Mouse (Mus musculus) megakaryocyte-erythroid progenitor cell, adult 5-6 weeks (primary cell): ENCODE results near the gene Ccl7. TPM values are rescaled to one million over a fixed set of nuclear protein-coding genes. Genes with fewer than 3 reads are reported as not detected.

Source experiments
- ATAC-seq: replicated peaks from 2 replicates; pipeline ENCODE4 v1.8.0; 2016; ENCODE audit warnings: mild to moderate bottlenecking, inconsistent platforms; ENCODE audit not compliant: severe bottlenecking, poor library complexity, low FRiP score, low TSS enrichment
- total RNA-seq, 2 experiments: library from RNA; stranded (forward) in 1 of 2; stranded (reverse) in 1 of 2; fragments of 200-1000, 215-1000 nt in 1 of 2; fragments of >200 nt in 1 of 2; fragmentation: Nextera tagmentation in 1 of 2; gene quantifications; 2 replicates each; pipeline ENCODE4 v1.2.3; 2014 to 2017

Gene Ccl7
- total RNA-seq (2014; fragmentation: Nextera tagmentation) (not detected in 2 replicates), total RNA-seq (2017) (not detected in 2 replicates)

DNA sequence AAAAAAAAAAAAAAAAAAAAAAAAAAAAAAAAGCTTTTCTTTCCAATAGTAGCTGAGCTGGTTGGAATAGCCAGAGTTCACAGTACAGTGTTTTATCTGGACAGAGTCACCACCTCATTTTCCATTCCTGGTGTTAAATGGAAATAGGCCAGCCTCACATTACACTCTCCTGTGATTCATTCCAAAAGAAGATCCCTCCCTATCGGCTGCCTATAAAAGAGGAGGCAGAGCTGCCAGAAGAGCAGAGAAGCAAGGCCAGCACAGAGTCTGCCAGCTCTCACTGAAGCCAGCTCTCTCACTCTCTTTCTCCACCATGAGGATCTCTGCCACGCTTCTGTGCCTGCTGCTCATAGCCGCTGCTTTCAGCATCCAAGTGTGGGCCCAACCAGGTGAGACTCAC lies at the start of gene Ccl7:
TSS of gene Ccl7 (plus strand) at position 242 of the 400 bp plus-strand sequence.
- no peak for ATAC-seq

DNA sequence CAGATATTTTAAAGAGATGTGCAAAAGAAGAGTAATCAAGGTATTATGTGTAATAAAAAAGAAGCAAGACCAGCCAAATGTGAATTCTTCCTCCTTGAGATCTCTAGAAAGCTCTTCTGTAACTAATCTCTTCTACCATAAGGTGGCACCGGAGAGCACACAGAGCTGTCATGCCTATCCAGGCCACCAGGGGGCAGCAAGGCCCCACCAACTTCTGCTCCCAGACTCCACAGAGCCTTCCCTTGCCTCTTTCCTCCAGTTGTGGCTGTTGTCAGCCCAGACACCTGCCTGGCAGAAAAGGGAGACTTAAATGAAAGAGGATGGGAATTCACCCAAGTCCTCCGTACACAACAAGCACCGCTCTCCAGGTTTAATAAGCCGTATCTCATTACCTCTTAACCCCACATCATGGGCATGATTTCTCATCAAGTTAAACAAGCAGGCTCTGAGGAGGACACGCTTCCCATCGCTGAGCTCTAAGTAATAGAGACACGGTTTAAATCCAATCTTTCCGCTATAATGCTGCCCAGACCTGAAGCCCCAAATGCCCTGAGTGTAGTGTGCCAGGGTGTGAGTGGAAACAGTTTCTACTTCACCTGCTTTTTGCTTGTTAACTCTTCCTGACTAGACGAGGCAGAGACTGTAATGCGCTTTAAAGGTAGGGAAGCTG lies 49.2 kb upstream of the Ccl7 start:
- ATAC-seq, result peak; percentile 77

DNA sequence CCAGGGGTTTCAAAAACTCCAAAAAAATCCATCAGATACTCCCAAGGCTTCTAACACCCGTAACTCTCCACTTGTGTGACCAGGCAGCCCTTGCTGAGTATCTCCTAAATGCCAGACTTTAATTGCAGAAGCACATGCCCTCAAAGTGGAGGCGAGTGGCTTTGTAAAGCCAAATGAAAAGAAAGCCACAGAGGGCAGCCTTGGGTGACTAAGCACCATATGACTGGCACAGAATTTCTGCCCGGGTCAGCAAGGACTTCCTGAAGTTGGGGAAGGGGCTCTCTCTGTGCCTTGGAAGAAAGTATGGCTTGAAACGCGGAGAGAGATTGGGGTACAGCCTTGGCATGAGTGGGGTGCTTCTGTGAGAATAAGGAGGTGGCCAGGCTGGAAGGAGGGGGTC lies 48.4 kb upstream of the Ccl7 start:
- no peak for ATAC-seq

DNA sequence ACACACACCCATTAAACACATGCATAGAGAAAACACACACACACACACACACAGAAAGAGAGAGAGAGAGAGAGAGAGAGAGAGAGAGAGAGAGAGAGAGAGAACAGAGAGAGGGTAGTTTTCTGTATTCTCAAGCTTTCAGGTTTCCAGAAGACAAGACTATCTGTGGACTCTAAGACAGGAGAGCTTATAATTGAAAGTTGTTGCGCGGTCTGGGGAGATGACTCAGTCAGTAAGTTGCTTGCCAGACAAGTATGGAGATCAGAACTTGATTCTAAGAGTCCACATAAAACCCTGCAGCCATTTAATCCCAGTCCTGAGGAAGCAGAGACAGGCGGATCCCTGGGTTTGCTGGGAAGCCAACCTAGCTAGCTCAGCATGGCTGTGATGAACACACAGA lies 46.9 kb upstream of the Ccl7 start:
- ATAC-seq, result no peak

DNA sequence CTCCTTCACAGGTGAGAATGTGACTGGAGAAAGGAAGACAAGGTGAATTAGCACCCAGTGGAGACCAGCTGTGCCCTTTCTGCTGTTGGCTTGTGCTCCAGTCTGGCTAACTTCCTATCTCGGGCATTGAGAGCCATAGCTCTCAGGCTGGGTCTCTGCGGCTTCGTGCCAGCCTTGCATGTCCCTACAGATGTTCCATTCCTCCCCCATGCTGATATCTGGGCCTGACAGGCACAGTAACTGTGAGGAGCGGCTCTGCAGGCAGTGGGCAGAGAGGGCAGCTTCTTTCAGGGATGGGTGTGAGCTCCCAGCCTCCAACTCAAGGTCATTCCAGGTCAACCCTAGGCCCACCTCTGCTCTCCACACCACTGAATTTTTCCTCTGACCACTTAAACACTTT lies 46.0 kb upstream of the Ccl7 start:
- peak; percentile 83 for ATAC-seq

DNA sequence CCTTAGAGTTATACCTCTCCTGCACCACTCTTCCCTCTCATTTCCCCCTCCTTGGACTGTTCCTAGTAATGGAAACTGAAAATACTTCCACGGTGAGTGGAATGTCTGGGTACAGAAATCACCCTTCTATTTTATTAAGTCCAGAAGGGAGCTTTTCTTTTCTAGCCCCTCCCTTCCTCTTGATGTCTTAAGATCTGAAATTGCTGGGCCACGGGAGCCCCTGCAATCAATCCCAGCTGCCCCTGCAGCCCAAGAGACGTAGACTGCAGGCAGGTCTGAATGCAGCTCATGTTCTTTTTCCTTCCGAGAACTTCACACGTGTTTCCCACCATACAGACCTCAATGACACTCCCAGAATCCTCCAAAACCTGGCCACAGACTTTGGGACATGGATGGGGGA lies 44.9 kb upstream of the Ccl7 start:
- ATAC-seq, result no peak

DNA sequence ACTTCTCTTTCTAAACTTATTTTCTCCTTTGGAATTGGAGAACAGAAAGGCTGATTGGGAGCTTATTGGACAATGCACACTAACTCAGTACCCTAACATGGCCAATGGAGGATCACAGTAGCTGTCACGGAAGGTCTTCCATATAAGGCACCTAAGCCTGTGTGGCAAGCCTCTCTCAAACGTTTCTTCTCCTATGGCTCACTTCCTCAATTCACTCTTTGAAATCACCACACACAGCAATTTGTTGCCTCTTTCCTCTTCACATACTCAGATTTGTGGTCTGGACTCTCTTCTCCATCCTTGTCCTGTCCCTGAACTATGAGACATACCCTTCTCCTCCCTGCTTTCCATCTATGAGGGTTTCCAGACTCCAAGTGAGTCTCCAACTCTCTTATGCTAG lies 40.7 kb upstream of the Ccl7 start:
- no peak for ATAC-seq

DNA sequence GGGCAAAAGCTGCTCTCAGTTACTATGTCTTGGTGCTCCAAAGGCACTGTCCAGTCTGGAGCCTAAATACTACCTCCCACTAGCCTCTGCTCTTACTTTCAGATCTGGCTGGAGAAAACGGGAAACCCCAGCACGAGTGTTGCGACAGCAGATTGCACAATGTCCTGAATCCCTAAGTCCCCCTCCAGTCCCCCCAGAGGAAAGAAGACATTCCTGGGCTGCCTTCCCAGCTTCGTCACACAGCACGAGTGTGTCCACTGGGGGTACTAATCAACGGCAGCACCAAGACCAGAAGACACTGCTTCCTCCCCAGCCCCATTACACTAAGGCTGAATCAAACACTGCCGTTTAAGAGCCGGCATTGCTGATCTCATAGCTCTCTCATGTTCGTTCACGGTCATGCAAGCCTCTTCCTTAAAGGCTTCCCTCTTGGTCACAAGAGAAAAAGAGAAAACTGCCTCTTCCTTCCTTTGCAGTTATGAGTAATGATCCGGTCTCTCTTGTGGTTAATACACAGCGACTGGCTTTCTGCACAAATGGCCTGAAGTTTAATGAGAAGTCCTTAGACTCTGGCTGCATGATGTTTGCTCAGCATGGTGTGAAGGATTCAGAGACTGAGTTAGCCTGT lies 38.6 kb upstream of the Ccl7 start:
- no peak for ATAC-seq

DNA sequence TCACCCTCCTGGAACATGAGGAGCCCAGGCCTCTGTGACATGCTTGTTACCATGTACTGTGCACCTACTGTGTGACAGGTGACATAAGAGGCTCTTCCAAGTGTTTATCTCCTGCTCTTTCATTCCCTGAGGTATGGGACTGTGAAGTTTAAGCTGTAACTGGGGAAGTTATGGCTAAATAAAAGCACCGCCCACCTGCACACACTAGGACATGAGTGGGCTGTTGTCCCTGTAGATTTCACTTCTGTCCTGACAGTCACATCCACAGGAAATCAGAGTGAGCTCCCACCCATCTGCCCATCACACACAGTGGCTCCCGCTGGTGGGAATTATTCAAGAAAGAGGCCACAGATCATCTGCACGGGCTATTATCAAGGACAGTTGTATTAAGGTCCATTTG lies 35.4 kb upstream of the Ccl7 start:
- no peak for ATAC-seq

DNA sequence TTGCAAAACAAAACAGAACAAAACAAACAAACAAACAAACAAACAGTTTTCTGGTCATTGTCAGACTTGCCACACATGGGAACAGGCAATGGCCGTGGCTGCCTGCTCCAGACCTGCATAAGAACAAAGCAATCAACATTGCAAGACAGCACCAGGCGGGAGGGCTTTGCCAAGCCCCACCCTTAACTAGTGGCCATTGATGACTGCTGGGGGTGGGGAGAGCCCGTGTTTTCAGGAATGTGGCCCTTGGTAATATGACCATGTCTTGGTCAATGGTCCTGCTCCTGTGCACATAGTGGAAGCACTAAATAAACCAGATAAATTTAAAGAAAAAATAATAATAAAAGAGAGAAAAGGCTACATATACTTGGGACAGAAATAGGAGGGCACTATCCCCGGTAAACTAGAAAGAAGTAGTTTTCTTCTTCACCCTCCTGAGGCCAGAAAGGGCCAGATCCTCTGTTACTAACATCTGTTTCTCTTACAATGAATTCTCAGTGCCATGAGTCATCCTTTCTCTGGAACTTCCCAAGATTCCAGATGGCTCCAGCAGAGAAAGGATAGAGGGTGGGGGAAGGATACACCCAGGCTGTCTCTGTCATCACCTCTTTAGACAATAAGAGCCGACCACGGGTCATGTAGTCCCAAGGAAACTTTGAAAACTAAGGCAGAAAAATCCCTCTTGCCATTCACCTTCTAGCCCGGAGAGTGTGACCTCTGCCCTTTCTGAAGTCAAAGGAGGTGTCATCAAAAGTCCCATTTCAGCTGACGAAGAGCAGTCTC lies 33.9 kb upstream of the Ccl7 start:
- no peak for ATAC-seq

DNA sequence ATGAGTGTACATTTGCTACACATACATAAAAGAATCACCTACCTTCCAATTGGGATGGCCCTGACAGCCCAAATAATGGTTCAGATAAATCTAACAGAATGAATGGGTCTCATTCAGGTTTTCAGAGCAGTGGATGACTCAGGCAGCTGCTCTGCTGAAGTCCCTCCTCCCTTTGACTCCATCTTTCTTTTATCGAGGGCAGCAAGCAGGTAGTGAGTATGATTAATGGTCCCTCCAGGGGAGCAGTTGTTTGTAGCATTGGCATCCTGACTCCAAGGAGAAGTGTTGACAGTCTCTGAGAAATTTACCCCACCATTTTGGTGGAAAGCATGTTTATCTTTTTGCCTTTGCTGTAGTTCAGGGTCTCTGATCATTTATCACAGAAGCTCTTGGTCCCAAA lies 31.8 kb upstream of the Ccl7 start:
- no peak for ATAC-seq

DNA sequence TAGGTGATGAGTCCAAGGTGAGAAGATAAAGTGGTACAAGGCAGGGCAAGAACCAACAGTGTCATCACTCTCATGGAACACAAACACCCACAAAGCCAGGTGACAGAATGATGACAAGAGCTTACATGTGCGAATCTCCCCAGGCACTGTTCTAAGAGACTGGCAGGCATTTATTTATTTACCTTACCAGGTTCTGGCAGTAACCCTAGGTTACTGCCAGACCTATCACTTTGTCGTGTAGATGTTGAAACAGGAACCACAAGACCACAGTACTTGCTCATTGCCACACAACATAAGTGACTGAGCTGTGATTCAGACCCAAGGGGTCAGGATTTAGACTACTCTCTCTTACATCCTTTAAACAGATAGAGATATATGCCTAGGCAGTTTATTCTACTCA lies 30.4 kb upstream of the Ccl7 start:
- ATAC-seq, result no peak

DNA sequence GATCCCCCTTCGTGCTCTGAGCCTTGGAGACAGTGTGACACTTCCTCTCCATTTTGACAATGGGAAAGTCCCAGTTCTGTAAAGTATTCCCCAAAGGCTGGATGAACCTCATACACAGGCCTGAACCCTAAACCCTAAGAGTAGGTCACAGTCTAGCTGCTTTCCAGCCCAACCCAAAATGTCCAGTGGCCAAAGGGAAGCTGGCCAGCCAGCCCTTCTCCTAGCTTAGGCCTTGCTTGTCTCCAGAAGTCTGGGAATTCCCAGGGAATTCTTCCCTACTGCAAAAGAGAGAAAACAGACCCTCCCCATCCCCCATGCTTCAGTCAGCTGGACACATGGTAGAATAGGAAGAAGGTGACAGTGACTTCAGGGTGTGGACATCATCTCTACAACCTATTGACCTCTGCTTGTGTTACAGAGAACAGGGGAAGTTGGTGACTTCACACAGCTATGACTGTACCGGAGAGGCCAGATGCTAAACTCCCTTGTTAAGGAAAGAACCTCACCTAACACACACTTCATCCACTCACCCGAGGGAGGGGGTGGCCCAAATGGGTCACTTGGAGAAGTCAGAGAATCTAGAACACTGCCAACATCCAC lies 29.2 kb upstream of the Ccl7 start:
- no peak for ATAC-seq

DNA sequence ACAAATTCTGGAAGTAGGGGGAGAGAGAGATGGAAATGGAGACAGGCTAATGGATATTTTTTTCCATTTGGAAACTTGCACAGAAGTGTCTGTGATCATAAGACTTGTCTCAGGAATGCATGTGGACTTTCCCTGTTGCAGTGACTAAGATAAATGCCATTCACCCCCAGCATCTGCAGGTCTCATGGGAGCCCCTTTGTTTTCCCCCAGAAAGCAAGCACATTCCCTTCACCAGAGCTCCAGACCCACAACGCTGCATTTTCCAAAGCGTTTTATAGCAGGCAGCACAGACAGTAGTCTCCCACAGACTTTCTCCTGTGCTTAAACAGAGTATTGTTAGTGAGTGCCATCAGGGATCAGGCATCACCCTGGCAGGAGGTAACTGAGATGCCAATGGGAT lies 26.1 kb upstream of the Ccl7 start:
- no peak for ATAC-seq

DNA sequence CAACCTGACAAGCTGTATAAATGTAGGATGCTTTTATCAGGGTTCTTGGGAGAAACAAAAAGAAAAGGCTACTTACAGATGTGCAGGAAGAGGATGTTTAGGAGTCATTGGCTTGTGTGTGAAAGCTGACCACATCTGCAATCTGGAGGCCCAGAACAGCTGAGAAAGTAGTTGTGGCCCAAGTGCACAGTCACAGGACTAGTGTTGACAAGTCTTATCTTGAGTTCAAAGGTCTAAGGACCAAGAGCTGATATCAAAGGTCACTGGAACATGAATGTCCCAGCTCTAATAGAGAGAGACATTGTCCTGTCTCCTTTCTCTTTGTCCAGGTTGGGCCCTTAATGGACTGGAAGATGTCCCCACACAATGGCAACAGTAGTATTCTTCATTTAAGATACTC lies 25.7 kb upstream of the Ccl7 start:
- no peak for ATAC-seq

DNA sequence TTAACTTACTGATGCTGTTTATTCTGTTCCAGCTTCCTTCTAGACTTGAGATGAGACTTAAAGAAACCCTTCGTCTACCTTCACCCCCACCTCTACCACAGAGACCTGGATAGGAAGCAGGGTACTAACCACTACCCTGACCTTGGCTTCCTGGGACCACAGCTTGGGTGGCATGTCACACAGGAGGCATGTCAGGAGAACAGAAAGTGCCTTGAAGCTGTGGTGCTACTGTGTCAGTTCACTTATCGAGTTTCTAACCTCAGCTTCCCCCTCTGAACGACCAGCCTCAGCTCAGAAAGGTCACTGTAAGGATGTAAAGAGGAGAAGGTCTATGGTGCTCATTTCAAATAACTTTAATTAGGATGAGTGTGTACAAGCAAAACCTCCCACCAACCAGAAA lies 24.1 kb upstream of the Ccl7 start:
- ATAC-seq, result no peak

DNA sequence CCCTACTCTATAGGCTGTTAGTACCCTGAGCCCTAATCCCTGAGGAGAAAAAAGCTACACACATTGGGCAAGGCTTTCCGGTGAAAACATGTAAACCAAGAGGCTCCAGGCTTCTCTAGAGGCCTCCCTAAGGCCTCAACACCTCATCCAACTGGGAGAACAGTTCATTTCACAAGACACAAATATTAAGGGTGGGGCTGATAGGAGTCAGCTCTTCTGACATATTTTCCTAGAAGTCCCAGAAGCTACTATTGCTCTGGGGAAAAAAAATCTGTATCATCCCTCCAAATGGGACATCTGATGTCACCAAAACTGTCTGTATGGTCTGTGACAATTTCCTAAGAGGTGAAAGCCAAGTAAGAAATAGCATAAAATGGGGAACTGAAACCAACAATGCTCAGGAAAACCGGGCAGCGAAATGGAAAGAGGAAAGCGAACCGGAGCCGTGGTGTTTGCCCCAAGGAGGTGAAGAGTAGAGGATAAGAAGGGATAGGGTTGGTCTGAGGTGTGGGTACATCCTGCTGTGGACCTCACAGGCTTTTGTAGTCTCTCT lies 22.9 kb upstream of the Ccl7 start:
- ATAC-seq, result no peak

DNA sequence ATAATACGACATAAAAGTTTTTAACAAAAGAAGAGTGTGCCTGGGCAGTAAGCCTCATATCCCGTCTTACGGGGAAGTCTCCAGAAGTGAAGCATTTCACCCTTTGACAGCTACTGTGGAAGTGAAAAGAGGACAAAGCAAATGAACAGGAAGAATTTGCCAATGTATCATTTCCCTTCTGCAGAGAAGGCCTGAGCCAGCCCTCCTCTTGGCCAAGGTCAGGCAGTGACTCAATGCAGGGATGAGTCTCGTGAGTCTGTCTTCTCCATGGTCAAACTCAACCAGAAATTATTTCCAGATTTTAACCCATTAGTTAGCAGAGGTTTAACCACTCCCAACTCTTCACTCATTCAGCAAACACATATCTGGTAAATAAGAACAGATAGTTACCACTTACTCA lies 21.7 kb upstream of the Ccl7 start:
- ATAC-seq, result no peak

DNA sequence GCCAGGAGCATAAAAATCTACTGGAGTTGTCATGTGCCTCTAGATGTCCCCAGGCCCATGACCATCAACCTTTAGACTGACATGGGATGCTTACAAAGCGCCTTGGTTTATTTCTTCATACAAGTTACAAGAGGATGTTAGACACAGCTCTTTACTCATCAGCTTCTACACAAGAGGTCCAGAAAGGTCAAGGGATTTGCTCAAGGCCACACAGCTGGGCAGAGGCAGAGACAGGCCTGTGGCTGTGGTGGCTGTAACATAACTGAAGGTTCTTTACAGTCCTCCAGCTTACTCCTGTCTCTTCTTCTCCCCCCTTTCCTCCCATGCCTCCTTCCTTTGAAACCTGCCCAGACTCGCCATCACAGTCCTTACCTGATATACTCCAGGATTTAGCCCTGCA lies 15.3 kb upstream of the Ccl7 start:
- ATAC-seq, result no peak

DNA sequence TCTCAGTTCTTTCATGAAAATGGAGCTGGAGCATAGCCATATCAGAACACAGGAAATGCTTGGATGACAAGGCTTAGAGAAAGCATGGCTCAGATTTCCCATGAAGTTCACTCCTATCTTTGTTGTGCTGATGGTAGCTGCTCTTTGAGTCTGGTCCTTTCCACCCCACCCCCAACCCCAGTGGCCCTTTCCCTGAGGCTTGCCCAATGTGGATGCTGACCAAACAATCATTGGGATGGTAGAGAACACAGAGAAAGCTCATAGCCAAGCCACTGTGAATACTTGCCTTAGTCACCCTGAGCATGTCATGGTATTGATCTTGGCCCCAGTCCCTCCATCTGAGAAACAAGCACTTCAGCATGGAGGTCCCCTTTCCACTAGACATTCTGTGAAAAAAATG lies 13.4 kb upstream of the Ccl7 start:
- no peak for ATAC-seq
